Mouse (Mus musculus): ENCODE data around the gene Chst15. TPM values are rescaled to one million over a fixed set of nuclear protein-coding genes. Genes with fewer than 3 reads are reported as not detected.
A peak's percentile ranks its signal among the peaks of the same experiment; 100 is the strongest.

Gene Chst15
- polyA plus RNA-seq, 1 experiment from 2014 or later, result 25.5 TPM

GRCm38 (mm10) chr7:132238921-132239320 lies 78.1 kb downstream of the Chst15 start:
- Histone ChIP-seq H3K9ac (ENCODE audit: low read depth, low read length) (no peak overlapping the region), H3K9me3 (ENCODE audit: control insufficient read depth, low read length) (no peaks in the 10 kb centered on the region), H3K4me1 (replicated peaks; ENCODE audit: control insufficient read depth, insufficient read depth, low read length) (no peaks in the 10 kb centered on the region), H3K4me2 (replicated peaks; ENCODE audit: low read depth, low read length) (no peak overlapping the region), H3K36me3 (ENCODE audit: control insufficient read depth, insufficient read depth, low read length) (0 out of 2 replicates have a peak, but pooled peaks cover 7% of the 10 kb centered on the region), H3K27me3 (ENCODE audit: control insufficient read depth, insufficient read depth, low read length) (no peaks in the 10 kb centered on the region), H3K4me3 (ENCODE audit: low read depth, low read length) (no peak overlapping the region), H3K27ac (ENCODE audit: low read depth, low read length) (no peak overlapping the region)
- WGBS, result 86% methylated on average over 3 of the region's 3 CpGs
- DNase-seq (ENCODE audit: low spot score) (no peak), ATAC-seq (ENCODE audit: low FRiP score) (no peak)

- no peaks in the 10 kb centered on the region for H3K27me3 ChIP-seq (ENCODE audit: control insufficient read depth, insufficient read depth, low read length)
- ATAC-seq (ENCODE audit: low FRiP score), result no peak
- no peak overlapping the region for H3K4me3 ChIP-seq (ENCODE audit: low read depth, low read length)
- 0 out of 2 replicates have a peak, but pooled peaks cover 7% of the 10 kb centered on the region for H3K36me3 ChIP-seq (ENCODE audit: control insufficient read depth, insufficient read depth, low read length)
- no peak for DNase-seq (ENCODE audit: low spot score)
- 89% methylated on average over 4 of the region's 4 CpGs for WGBS
- H3K4me2 ChIP-seq (replicated peaks; ENCODE audit: low read depth, low read length), result no peak overlapping the region
- no peak overlapping the region for H3K27ac ChIP-seq (ENCODE audit: low read depth, low read length)
- H3K9me3 ChIP-seq (ENCODE audit: control insufficient read depth, low read length), result no peaks in the 10 kb centered on the region
- no peak overlapping the region for H3K9ac ChIP-seq (ENCODE audit: low read depth, low read length)
- no peaks in the 10 kb centered on the region for H3K4me1 ChIP-seq (replicated peaks; ENCODE audit: control insufficient read depth, insufficient read depth, low read length)
Observed at GRCm38 (mm10) chr7:132237191-132237590, 79.8 kb downstream of the Chst15 start.

GRCm38 (mm10) chr7:132236789-132237188 lies 80.2 kb downstream of the Chst15 start:
- Histone ChIP-seq H3K4me2 (replicated peaks; ENCODE audit: low read depth, low read length) (no peak overlapping the region), H3K9me3 (ENCODE audit: control insufficient read depth, low read length) (no peaks in the 10 kb centered on the region), H3K36me3 (ENCODE audit: control insufficient read depth, insufficient read depth, low read length) (0 out of 2 replicates have a peak, but pooled peaks cover 7% of the 10 kb centered on the region), H3K9ac (ENCODE audit: low read depth, low read length) (no peak overlapping the region), H3K4me1 (replicated peaks; ENCODE audit: control insufficient read depth, insufficient read depth, low read length) (no peaks in the 10 kb centered on the region), H3K27me3 (ENCODE audit: control insufficient read depth, insufficient read depth, low read length) (no peaks in the 10 kb centered on the region), H3K4me3 (ENCODE audit: low read depth, low read length) (no peak overlapping the region), H3K27ac (ENCODE audit: low read depth, low read length) (no peak overlapping the region)
- WGBS, result 82% methylated on average over 8 of the region's 8 CpGs
- ATAC-seq (ENCODE audit: low FRiP score) (no peak), DNase-seq (ENCODE audit: low spot score) (no peak)

GRCm38 (mm10) chr7:132234250-132234649 lies 82.8 kb downstream of the Chst15 start:
- Histone ChIP-seq H3K27me3 (ENCODE audit: control insufficient read depth, insufficient read depth, low read length) (no peaks in the 10 kb centered on the region), H3K9me3 (ENCODE audit: control insufficient read depth, low read length) (no peaks in the 10 kb centered on the region), H3K36me3 (ENCODE audit: control insufficient read depth, insufficient read depth, low read length) (0 out of 2 replicates have a peak, but pooled peaks cover 5% of the 10 kb centered on the region), H3K4me1 (replicated peaks; ENCODE audit: control insufficient read depth, insufficient read depth, low read length) (no peaks in the 10 kb centered on the region), H3K9ac (ENCODE audit: low read depth, low read length) (no peak overlapping the region), H3K27ac (ENCODE audit: low read depth, low read length) (no peak overlapping the region), H3K4me3 (ENCODE audit: low read depth, low read length) (no peak overlapping the region), H3K4me2 (replicated peaks; ENCODE audit: low read depth, low read length) (no peak overlapping the region)
- DNase-seq (ENCODE audit: low spot score), result no peak
- no peak for ATAC-seq (ENCODE audit: low FRiP score)
- 61% methylated on average over 3 of the region's 3 CpGs for WGBS

GRCm38 (mm10) chr7:132233732-132234131 lies 83.3 kb downstream of the Chst15 start:
- Histone ChIP-seq H3K4me2 (replicated peaks; ENCODE audit: low read depth, low read length) (no peak overlapping the region), H3K27ac (ENCODE audit: low read depth, low read length) (no peak overlapping the region), H3K27me3 (ENCODE audit: control insufficient read depth, insufficient read depth, low read length) (no peaks in the 10 kb centered on the region), H3K36me3 (ENCODE audit: control insufficient read depth, insufficient read depth, low read length) (0 out of 2 replicates have a peak, but pooled peaks cover 2% of the 10 kb centered on the region), H3K9me3 (ENCODE audit: control insufficient read depth, low read length) (no peaks in the 10 kb centered on the region), H3K4me3 (ENCODE audit: low read depth, low read length) (no peak overlapping the region), H3K9ac (ENCODE audit: low read depth, low read length) (no peak overlapping the region), H3K4me1 (replicated peaks; ENCODE audit: control insufficient read depth, insufficient read depth, low read length) (no peaks in the 10 kb centered on the region)
- WGBS, result 77% methylated on average over 4 of the region's 4 CpGs
- ATAC-seq (ENCODE audit: low FRiP score) (no peak), DNase-seq (ENCODE audit: low spot score) (no peak)

- DNase-seq (ENCODE audit: low spot score) (no peak), ATAC-seq (ENCODE audit: low FRiP score) (no peak)
- Histone ChIP-seq H3K4me2 (replicated peaks; ENCODE audit: low read depth, low read length) (no peak overlapping the region), H3K9ac (ENCODE audit: low read depth, low read length) (no peak overlapping the region), H3K27ac (ENCODE audit: low read depth, low read length) (no peak overlapping the region), H3K27me3 (ENCODE audit: control insufficient read depth, insufficient read depth, low read length) (no peaks in the 10 kb centered on the region), H3K36me3 (ENCODE audit: control insufficient read depth, insufficient read depth, low read length) (no peaks in the 10 kb centered on the region), H3K4me3 (ENCODE audit: low read depth, low read length) (no peak overlapping the region), H3K4me1 (replicated peaks; ENCODE audit: control insufficient read depth, insufficient read depth, low read length) (no peaks in the 10 kb centered on the region), H3K9me3 (ENCODE audit: control insufficient read depth, low read length) (no peaks in the 10 kb centered on the region)
- WGBS, result 4% methylated on average over 2 of the region's 2 CpGs
Observed at GRCm38 (mm10) chr7:132232937-132233336, 84.1 kb downstream of the Chst15 start.

- no peak for ATAC-seq (ENCODE audit: low FRiP score)
- WGBS, result 88% methylated on average over 3 of the region's 3 CpGs
- no peak overlapping the region for H3K4me2 ChIP-seq (replicated peaks; ENCODE audit: low read depth, low read length)
- no peak overlapping the region for H3K4me3 ChIP-seq (ENCODE audit: low read depth, low read length)
- H3K36me3 ChIP-seq (ENCODE audit: control insufficient read depth, insufficient read depth, low read length), result no peaks in the 10 kb centered on the region
- H3K27ac ChIP-seq (ENCODE audit: low read depth, low read length), result no peak overlapping the region
- H3K4me1 ChIP-seq (replicated peaks; ENCODE audit: control insufficient read depth, insufficient read depth, low read length), result no peaks in the 10 kb centered on the region
- no peaks in the 10 kb centered on the region for H3K27me3 ChIP-seq (ENCODE audit: control insufficient read depth, insufficient read depth, low read length)
- no peak overlapping the region for H3K9ac ChIP-seq (ENCODE audit: low read depth, low read length)
- H3K9me3 ChIP-seq (ENCODE audit: control insufficient read depth, low read length), result no peaks in the 10 kb centered on the region
- no peak for DNase-seq (ENCODE audit: low spot score)
Observed at GRCm38 (mm10) chr7:132231476-132231875, 85.6 kb downstream of the Chst15 start.

- Histone ChIP-seq H3K4me1 (replicated peaks; ENCODE audit: control insufficient read depth, insufficient read depth, low read length) (no peaks in the 10 kb centered on the region), H3K27ac (ENCODE audit: low read depth, low read length) (no peak overlapping the region), H3K4me2 (replicated peaks; ENCODE audit: low read depth, low read length) (no peak overlapping the region), H3K9me3 (ENCODE audit: control insufficient read depth, low read length) (no peaks in the 10 kb centered on the region), H3K36me3 (ENCODE audit: control insufficient read depth, insufficient read depth, low read length) (no peaks in the 10 kb centered on the region), H3K27me3 (ENCODE audit: control insufficient read depth, insufficient read depth, low read length) (no peaks in the 10 kb centered on the region), H3K4me3 (ENCODE audit: low read depth, low read length) (no peak overlapping the region), H3K9ac (ENCODE audit: low read depth, low read length) (no peak overlapping the region)
- DNase-seq (ENCODE audit: low spot score), result no peak
- 78% methylated on average over 3 of the region's 3 CpGs for WGBS
- no peak for ATAC-seq (ENCODE audit: low FRiP score)
Observed at GRCm38 (mm10) chr7:132230961-132231360, 86.1 kb downstream of the Chst15 start.

- ATAC-seq (ENCODE audit: low FRiP score) (peak; percentile 22; the same call in 1 of the 2 replicates), DNase-seq (ENCODE audit: low spot score) (no peak)
- Histone ChIP-seq H3K4me3 (ENCODE audit: low read depth, low read length) (no peak overlapping the region), H3K9ac (ENCODE audit: low read depth, low read length) (no peak overlapping the region), H3K4me2 (replicated peaks; ENCODE audit: low read depth, low read length) (no peak overlapping the region), H3K9me3 (ENCODE audit: control insufficient read depth, low read length) (no peaks in the 10 kb centered on the region), H3K27ac (ENCODE audit: low read depth, low read length) (no peak overlapping the region), H3K36me3 (ENCODE audit: control insufficient read depth, insufficient read depth, low read length) (no peaks in the 10 kb centered on the region), H3K4me1 (replicated peaks; ENCODE audit: control insufficient read depth, insufficient read depth, low read length) (no peaks in the 10 kb centered on the region), H3K27me3 (ENCODE audit: control insufficient read depth, insufficient read depth, low read length) (no peaks in the 10 kb centered on the region)
- 87% methylated on average over 8 of the region's 8 CpGs for WGBS
Observed at GRCm38 (mm10) chr7:132227075-132227640, 89.9 kb downstream of the Chst15 start.

All from hindbrain, embryonic 11.5 days (tissue).